ENCODE assay signal across 9 mouse cellular contexts in genomic region chr9:88718593-88718992, GRCm38 (mm10). TPM values are rescaled to one million over a fixed set of nuclear protein-coding genes. Genes with fewer than 3 reads are reported as not detected.
DNase-seq lines count a peak whose midpoint lies in the region; ATAC-seq and TF ChIP-seq lines count a peak whose summit lies in the region.
"Not testable (repeated sequence)": the region's sequence is repeated elsewhere in the genome, so short reads cannot be mapped to it uniquely, and the experiment has no call there.
"Had no signal": no experiment of that assay in that cellular context is flagged by ENCODE, and none has a peak within 500 bp of the region (broad histone marks: within the 10 kb centered on the region; RNA-seq: fewer than 3 reads in every experiment).

No protein-coding gene starts in this region.

- not testable (repeated sequence) for H3K9me3 ChIP-seq in hindbrain, embryonic 16.5 days (ENCODE audit: control insufficient read depth, low read length); liver, embryonic 15.5 days (replicated peaks); midbrain, postnatal 0 days (ENCODE audit: low read length)

- H3K27ac ChIP-seq in bone marrow macrophage, adult 2 months (ENCODE audit: insufficient read depth, low read depth, low read length); cortical plate, adult 2 months (ENCODE audit: insufficient read depth, low read length); hindbrain, embryonic 16.5 days (ENCODE audit: low read depth, low read length); liver, embryonic 15.5 days (replicated peaks); midbrain, postnatal 0 days (ENCODE audit: low read depth, low read length): not testable (repeated sequence)

- peak overlapping the region; percentile 50 for H3K4me2 ChIP-seq in hindbrain, embryonic 16.5 days (ENCODE audit: low read length)
- peak overlapping the region; percentile 59 for H3K4me2 ChIP-seq in liver, embryonic 15.5 days
- peak overlapping the region; percentile 28; the same call in 1 of the 2 replicates for H3K4me2 ChIP-seq in midbrain, postnatal 0 days (ENCODE audit: low read depth, low read length, poor library complexity, severe bottlenecking)

- peak; percentile 80 for DNase-seq in heart, adult 11 months
- peak; percentile 27 for DNase-seq in layer of hippocampus, adult 11-12 months (ENCODE audit: low spot score)
- DNase-seq in midbrain, postnatal 0 days (ENCODE audit: low spot score), result not testable (repeated sequence)

- peak overlapping the region; percentile 35 for H3K4me3 ChIP-seq in bone marrow macrophage, adult 2 months (ENCODE audit: insufficient read depth, low read length)
- peak overlapping the region; percentile 43; the same call in 1 of the 2 replicates for H3K4me3 ChIP-seq in cortical plate, adult 2 months (ENCODE audit: insufficient read depth, low read length)
- not testable (repeated sequence) for H3K4me3 ChIP-seq in hindbrain, embryonic 16.5 days (ENCODE audit: low read length)
- peak overlapping the region; percentile 50; the same call in 1 of the 2 replicates for H3K4me3 ChIP-seq in liver, embryonic 15.5 days (replicated peaks)
- H3K4me3 ChIP-seq in midbrain, postnatal 0 days (ENCODE audit: low read depth, low read length), result peak overlapping the region; percentile 35; the same call in 1 of the 2 replicates

- not testable (repeated sequence) for H3K9ac ChIP-seq in hindbrain, embryonic 16.5 days (ENCODE audit: low read depth, low read length); liver, embryonic 15.5 days; midbrain, postnatal 0 days (replicated peaks; ENCODE audit: low read length, poor library complexity, severe bottlenecking)

- not testable (repeated sequence) for H3K36me3 ChIP-seq in hindbrain, embryonic 16.5 days (ENCODE audit: control insufficient read depth, insufficient read depth, low read length); liver, embryonic 15.5 days (replicated peaks); midbrain, postnatal 0 days (ENCODE audit: insufficient read depth, low read length)

- not testable (repeated sequence) for ATAC-seq in hindbrain, embryonic 16.5 days; liver, embryonic 15.5 days (ENCODE audit: insufficient read depth); midbrain, postnatal 0 days (ENCODE audit: low FRiP score)

- H3K4me1 ChIP-seq in bone marrow macrophage, adult 2 months (ENCODE audit: control insufficient read depth, insufficient read depth, low read length); cortical plate, adult 2 months (ENCODE audit: control insufficient read depth, insufficient read depth, low read length); hindbrain, embryonic 16.5 days (ENCODE audit: control insufficient read depth, insufficient read depth, low read depth, low read length); liver, embryonic 15.5 days (replicated peaks); midbrain, postnatal 0 days (ENCODE audit: insufficient read depth, low read length): not testable (repeated sequence)

- not testable (repeated sequence) for TF ChIP-seq CTCF in bone marrow macrophage, adult 2 months (IDR thresholded peaks at IDR 0.05; ENCODE audit: low read depth, low read length); cortical plate, adult 2 months (IDR thresholded peaks at IDR 0.05; ENCODE audit: extremely low read depth, insufficient read depth, low read length); midbrain, postnatal 0 days (IDR thresholded peaks at IDR 0.05)

- not testable (repeated sequence) for TF ChIP-seq POLR2A in bone marrow macrophage, adult 2 months (IDR thresholded peaks at IDR 0.05; ENCODE audit: borderline replicate concordance, low read depth, low read length); cortical plate, adult 2 months (IDR thresholded peaks at IDR 0.05; ENCODE audit: extremely low read depth, insufficient read depth, low read length)

- H3K27me3 ChIP-seq in hindbrain, embryonic 16.5 days (replicated peaks; ENCODE audit: control insufficient read depth, insufficient read depth, low read length); liver, embryonic 15.5 days; midbrain, postnatal 0 days (ENCODE audit: insufficient read depth, low read length): not testable (repeated sequence)

- 76% methylated on average over 5 of the region's 5 CpGs for WGBS in hindbrain, embryonic 16.5 days
- WGBS in liver, embryonic 15.5 days (ENCODE audit: insufficient replicate concordance), result 71% methylated on average over 5 of the region's 5 CpGs
- WGBS in midbrain, postnatal 0 days, result 59% methylated on average over 5 of the region's 5 CpGs

RNA-seq across cellular contexts. Expression of gene Mthfsl, which starts 1.5 kb away (rescaled TPM):
- 78.7 and 82.6 TPM in 2 replicates for polyA plus RNA-seq in bone marrow macrophage, adult 2 months (2012; ENCODE audit: insufficient read depth, insufficient read length, missing spikeins)
- polyA plus RNA-seq in cortical plate, adult 2 months (2012; rRNA removed), result 37.1 and 37.9 TPM in 2 replicates
- polyA plus RNA-seq in hindbrain, embryonic 16.5 days (2015; fragmentation: Nextera tagmentation; extraction: Ambion mirVana), result 36.8 TPM in 2 replicates
- 25.7 and 26.9 TPM in 2 replicates for polyA plus RNA-seq in liver, embryonic 15.5 days (2015; fragmentation: Nextera tagmentation; extraction: Ambion mirVana)
- 11.4 and 11.7 TPM in 2 replicates for total RNA-seq in midbrain, postnatal 0 days (2014; rRNA removed)
- 46.0 and 48.8 TPM in 2 replicates for polyA plus RNA-seq in midbrain, postnatal 0 days (2015; fragmentation: Nextera tagmentation; extraction: Ambion mirVana)

RNA-seq across cellular contexts. Expression of gene Bcl2a1d, which starts 13.1 kb away (rescaled TPM):
- polyA plus RNA-seq in bone marrow macrophage, adult 2 months (2012; ENCODE audit: insufficient read depth, insufficient read length, missing spikeins), result 3.8 and 7.0 TPM in 2 replicates
- 0.34 TPM in 1 of 2 replicates, not detected in the other for polyA plus RNA-seq in cortical plate, adult 2 months (2012; rRNA removed)
- 0.19 TPM in 1 of 2 replicates, not detected in the other for polyA plus RNA-seq in hindbrain, embryonic 16.5 days (2015; fragmentation: Nextera tagmentation; extraction: Ambion mirVana)
- 0.26 TPM in 1 of 2 replicates, not detected in the other for polyA plus RNA-seq in liver, embryonic 15.5 days (2015; fragmentation: Nextera tagmentation; extraction: Ambion mirVana)
- not detected in 2 replicates for total RNA-seq in midbrain, postnatal 0 days (2014; rRNA removed)
- polyA plus RNA-seq in midbrain, postnatal 0 days (2015; fragmentation: Nextera tagmentation; extraction: Ambion mirVana), result not detected in 2 replicates
- total RNA-seq: heart, postnatal 4 days had no signal
- polyA plus RNA-seq: embryonic facial prominence, embryonic 11.5 days had no signal
